Mouse (Mus musculus): ENCODE results near the gene Baz1b. TPM values are rescaled to one million over a fixed set of nuclear protein-coding genes. Genes with fewer than 3 reads are reported as not detected.

Baz1b gene
- total RNA-seq, 2 experiments from 2014 or later = 54.6 to 55.2 TPM

- DNase-seq (ENCODE audit: low spot score in 2 of 2) = no peak
These were observed 46.3 kb downstream of the Baz1b start for GRCm38 (mm10) chr5:135233166-135233920.

- DNase-seq (ENCODE audit: low spot score in 2 of 2) = peak; percentile 53 to 72
These were observed 49.5 kb downstream of the Baz1b start for GRCm38 (mm10) chr5:135236571-135236970.

- no peak for DNase-seq (ENCODE audit: low spot score in 2 of 2)
These were observed 51.8 kb downstream of the Baz1b start for GRCm38 (mm10) chr5:135238832-135239231.

- no peak for DNase-seq (ENCODE audit: low spot score in 2 of 2)
These were observed 54.4 kb downstream of the Baz1b start for GRCm38 (mm10) chr5:135241474-135241873.

GRCm38 (mm10) chr5:135242136-135242535 is 55.1 kb downstream of the Baz1b start:
- no peak for DNase-seq (ENCODE audit: low spot score in 2 of 2)

GRCm38 (mm10) chr5:135242608-135243007 is 55.5 kb downstream of the Baz1b start:
- DNase-seq (ENCODE audit: low spot score in 2 of 2) = peak; percentile 19 to 47

GRCm38 (mm10) chr5:135243166-135243565 is 56.1 kb downstream of the Baz1b start:
- DNase-seq (ENCODE audit: low spot score in 2 of 2) = no peak

GRCm38 (mm10) chr5:135246531-135246930 is 59.5 kb downstream of the Baz1b start:
- DNase-seq (ENCODE audit: low spot score in 2 of 2) = no peak

- no peak for DNase-seq (ENCODE audit: low spot score in 2 of 2)
These were observed 60.3 kb downstream of the Baz1b start for GRCm38 (mm10) chr5:135247337-135247736.

- no peak for DNase-seq (ENCODE audit: low spot score in 2 of 2)
These were observed 62.1 kb downstream of the Baz1b start for GRCm38 (mm10) chr5:135248956-135249676.

- no peak for DNase-seq (ENCODE audit: low spot score in 2 of 2)
These were observed 63.4 kb downstream of the Baz1b start for GRCm38 (mm10) chr5:135250186-135251078.

GRCm38 (mm10) chr5:135251079-135251454 is 64.0 kb downstream of the Baz1b start, which contains the start of gene Fzd9:
Gene Fzd9 (minus strand): TSS chr5:135251230.
- DNase-seq (ENCODE audit: low spot score in 2 of 2) = peak; percentile 86 to 91

GRCm38 (mm10) chr5:135253741-135254401 is 66.8 kb downstream of the Baz1b start:
- DNase-seq (ENCODE audit: low spot score in 2 of 2) = no peak

- DNase-seq (ENCODE audit: low spot score in 2 of 2) = no peak
These were observed 69.1 kb downstream of the Baz1b start for GRCm38 (mm10) chr5:135256166-135256565.

- DNase-seq (ENCODE audit: low spot score in 2 of 2) = no peak
These were observed 70.5 kb downstream of the Baz1b start for GRCm38 (mm10) chr5:135257559-135257958.

- peak; percentile 41 to 60 for DNase-seq (ENCODE audit: low spot score in 2 of 2)
These were observed 71.5 kb downstream of the Baz1b start for GRCm38 (mm10) chr5:135258280-135259150.

GRCm38 (mm10) chr5:135263866-135264503 is 76.9 kb downstream of the Baz1b start:
- DNase-seq (ENCODE audit: low spot score in 2 of 2) = peak; percentile 45 to 70

- no peak for DNase-seq (ENCODE audit: low spot score in 2 of 2)
These were observed 77.5 kb downstream of the Baz1b start for GRCm38 (mm10) chr5:135264548-135264947.

GRCm38 (mm10) chr5:135269451-135269850 is 82.4 kb downstream of the Baz1b start:
- DNase-seq (ENCODE audit: low spot score in 2 of 2) = no peak

Measured in layer of hippocampus, postnatal 14 days (tissue).